Mouse (Mus musculus) heart, postnatal 0 days (tissue): ENCODE measurements around the gene Utp15.

Experiments used
- CTCF ChIP-seq: IDR thresholded peaks from 2 replicates; pipeline ENCODE4 v1.5.1; 2016; ENCODE audit warnings: antibody characterized with exemption, control low read depth, low read depth
- EP300 ChIP-seq: IDR thresholded peaks from 2 replicates; pipeline ENCODE4 v1.6.1; 2016; ENCODE audit warnings: antibody characterized with exemption, low read depth

DNA sequence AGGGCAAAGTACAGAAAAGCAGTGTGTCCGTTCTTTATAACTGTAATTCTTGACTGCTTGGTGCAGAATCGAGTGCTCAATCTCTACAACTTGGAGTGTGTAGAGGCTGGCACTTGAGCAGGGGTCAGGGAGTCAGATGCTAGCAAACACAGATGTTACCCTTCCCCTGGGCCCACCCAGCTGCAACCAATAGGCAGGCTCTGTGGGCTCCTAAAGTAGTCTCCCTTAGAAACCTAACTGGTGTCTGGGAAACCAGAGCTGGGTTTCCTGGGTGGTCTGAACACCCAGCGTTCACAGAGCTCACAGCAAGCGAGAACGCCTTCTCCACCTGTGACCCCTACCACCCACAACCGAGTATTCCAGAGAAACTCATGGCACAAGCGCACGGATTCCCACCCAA lies 57.7 kb downstream of the Utp15 start:
- TF ChIP-seq CTCF: no peak
- TF ChIP-seq EP300: no peak
